Mouse (Mus musculus): ENCODE results near the gene Cpne8.

Cpne8 gene

GRCm38 (mm10) chr15:90463281-90463680 lies 216.0 kb downstream of the Cpne8 start:
- in situ Hi-C loops (cut with MboI, MseI) = no loop called here

- in situ Hi-C loops (cut with MboI, MseI) = no loop called here
Measured at GRCm38 (mm10) chr15:90446076-90446475, 233.2 kb downstream of the Cpne8 start.
